Mouse (Mus musculus) MEL (cell line): ENCODE data around the gene Bicd2. TPM values are rescaled to one million over a fixed set of nuclear protein-coding genes. Genes with fewer than 3 reads are reported as not detected.

Experiments
- DNase-seq: peaks from one replicate; pipeline ENCODE4 v3.0.0; 2011; ENCODE audit warnings: low read depth, low spot score
- H3K27ac ChIP-seq: 2 replicates; pipeline ENCODE4 v1.5.1; 2012; ENCODE audit warnings: low read depth, mild to moderate bottlenecking, control low read depth, low read length, moderate library complexity; ENCODE audit not compliant: control insufficient read depth
- H3K27me3 ChIP-seq, 2 experiments: fragments of 150-350 bp in 1 of 2; sonication (generic) in 1 of 2; 2 replicates each; pipeline ENCODE4 v1.6.1; 2012; ENCODE audit warnings: low read length in 2 of 2, mild to moderate bottlenecking in 2 of 2, improper control_type of control experiment in 1 of 2, moderate library complexity in 1 of 2; ENCODE audit not compliant: insufficient read depth in 2 of 2, control insufficient read depth in 1 of 2
- H3K36me3 ChIP-seq, 2 experiments: 2 replicates each; pipeline ENCODE4 v1.6.1; 2012 to 2014; ENCODE audit warnings: low read length in 2 of 2, improper control_type of control experiment in 1 of 2, inconsistent platforms in 1 of 2, mild to moderate bottlenecking in 1 of 2; ENCODE audit not compliant: insufficient read depth in 2 of 2, control insufficient read depth in 1 of 2
- H3K4me1 ChIP-seq, 2 experiments: fragments of 150-350 bp in 1 of 2; sonication (generic) in 1 of 2; 2 replicates each; pipeline ENCODE4 v1.6.1; 2012; ENCODE audit warnings: low read length in 2 of 2, improper control_type of control experiment in 1 of 2, mild to moderate bottlenecking in 1 of 2; ENCODE audit not compliant: insufficient read depth in 2 of 2, control insufficient read depth in 1 of 2
- H3K4me3 ChIP-seq, 2 experiments: fragments of 150-350 bp in 1 of 2; sonication (generic) in 1 of 2; 2 replicates each; pipeline ENCODE4 v1.5.1; 2012; ENCODE audit warnings: low read depth in 2 of 2, low read length in 2 of 2, mild to moderate bottlenecking in 2 of 2, moderate library complexity in 2 of 2, control low read depth in 1 of 2, improper control_type of control experiment in 1 of 2; ENCODE audit not compliant: control insufficient read depth in 1 of 2, insufficient read depth in 1 of 2
- H3K79me2 ChIP-seq: 2 replicates; pipeline ENCODE4 v1.6.1; 2012; ENCODE audit warnings: mild to moderate bottlenecking, low read length, moderate library complexity; ENCODE audit not compliant: control insufficient read depth, poor library complexity, insufficient read depth
- H3K9ac ChIP-seq: 2 replicates; pipeline ENCODE4 v1.6.1; 2012; ENCODE audit warnings: low read depth, mild to moderate bottlenecking, control low read depth, low read length, moderate library complexity; ENCODE audit not compliant: control insufficient read depth, poor library complexity, severe bottlenecking
- H3K9me3 ChIP-seq: fragments of 150-350 bp; sonication (generic); replicated peaks from 2 replicates; pipeline ENCODE4 v1.6.1; 2012; ENCODE audit warnings: mild to moderate bottlenecking, low read length, improper control_type of control experiment, moderate library complexity; ENCODE audit not compliant: insufficient read depth
- BHLHE40 ChIP-seq: IDR thresholded peaks from 2 replicates; pipeline ENCODE4 v1.6.1; 2012; ENCODE audit warnings: low read depth, mild to moderate bottlenecking, inconsistent platforms, low read length, improper control_type of control experiment, borderline replicate concordance
- CHD1 ChIP-seq: IDR thresholded peaks from 2 replicates; pipeline ENCODE4 v1.6.1; 2012; ENCODE audit warnings: low read depth, mild to moderate bottlenecking, inconsistent platforms, low read length, improper control_type of control experiment
- CHD2 ChIP-seq: IDR thresholded peaks from 2 replicates; pipeline ENCODE4 v1.6.1; 2011; ENCODE audit warnings: low read length, improper control_type of control experiment
- CTCF ChIP-seq, 3 experiments: IDR thresholded peaks in 2 of 3; conservative IDR thresholded peaks in 1 of 3; 2 replicates each; pipeline ENCODE4 v1.5.1; 2011 to 2012; ENCODE audit warnings: low read length in 3 of 3, low read depth in 2 of 3, mild to moderate bottlenecking in 2 of 3, improper control_type of control experiment in 1 of 3, inconsistent platforms in 1 of 3, mixed read lengths in 1 of 3, moderate library complexity in 1 of 3; ENCODE audit not compliant: control insufficient read depth in 1 of 3, insufficient read depth in 1 of 3, poor library complexity in 1 of 3, severe bottlenecking in 1 of 3
- E2F4 ChIP-seq: IDR thresholded peaks from 2 replicates; pipeline ENCODE4 v1.6.1; 2011; ENCODE audit warnings: low read depth, low read length, improper control_type of control experiment, borderline replicate concordance
- ELF1 ChIP-seq: IDR thresholded peaks from 2 replicates; pipeline ENCODE4 v1.6.1; 2014; ENCODE audit warnings: low read depth, mild to moderate bottlenecking, inconsistent platforms, low read length, improper control_type of control experiment, moderate library complexity
- EP300 ChIP-seq, 2 experiments: IDR thresholded peaks; 2 replicates each; pipeline ENCODE4 v1.6.1; 2011; ENCODE audit warnings: improper control_type of control experiment in 2 of 2, low read length in 2 of 2, low read depth in 1 of 2, mild to moderate bottlenecking in 1 of 2
- GATA1 ChIP-seq: IDR thresholded peaks from 2 replicates; pipeline ENCODE4 v1.6.1; 2011; ENCODE audit warnings: low read depth, low read length, improper control_type of control experiment
- HCFC1 ChIP-seq: IDR thresholded peaks from 2 replicates; pipeline ENCODE4 v1.6.1; 2012; ENCODE audit warnings: low read depth, mild to moderate bottlenecking, inconsistent platforms, low read length, improper control_type of control experiment, moderate library complexity
- MAFK ChIP-seq: IDR thresholded peaks from 2 replicates; pipeline ENCODE4 v1.6.1; 2011; ENCODE audit warnings: low read depth, mild to moderate bottlenecking, low read length, improper control_type of control experiment, borderline replicate concordance
- MEF2A ChIP-seq: IDR thresholded peaks from 2 replicates; pipeline ENCODE4 v1.6.1; 2014; ENCODE audit warnings: low read depth, mild to moderate bottlenecking, inconsistent platforms, low read length, improper control_type of control experiment; ENCODE audit not compliant: poor library complexity, insufficient replicate concordance, severe bottlenecking; ENCODE audit errors: extremely low read depth
- MXI1 ChIP-seq: IDR thresholded peaks from 2 replicates; pipeline ENCODE4 v1.6.1; 2011; ENCODE audit warnings: mild to moderate bottlenecking, low read depth, low read length, improper control_type of control experiment
- MYC ChIP-seq: IDR thresholded peaks from 2 replicates; pipeline ENCODE4 v1.6.1; 2011; ENCODE audit warnings: low read depth, mild to moderate bottlenecking, low read length, improper control_type of control experiment, moderate library complexity
- NELFE ChIP-seq: IDR thresholded peaks from 2 replicates; pipeline ENCODE4 v1.6.1; 2011; ENCODE audit warnings: low read depth, low read length, improper control_type of control experiment
- NRF1 ChIP-seq: IDR thresholded peaks from 2 replicates; pipeline ENCODE4 v1.6.1; 2014; ENCODE audit warnings: low read depth, mild to moderate bottlenecking, inconsistent platforms, low read length, improper control_type of control experiment, moderate library complexity; ENCODE audit not compliant: poor library complexity, insufficient read depth, severe bottlenecking
- POLR2A ChIP-seq, 2 experiments: IDR thresholded peaks; 2 replicates each; pipeline ENCODE4 v1.6.1; 2011 to 2012; ENCODE audit warnings: low read length in 2 of 2, mild to moderate bottlenecking in 2 of 2, control low read depth in 1 of 2, improper control_type of control experiment in 1 of 2, low read depth in 1 of 2, moderate library complexity in 1 of 2; ENCODE audit not compliant: control insufficient read depth in 1 of 2, insufficient read depth in 1 of 2, poor library complexity in 1 of 2
- POLR2AphosphoS2 ChIP-seq: IDR thresholded peaks from 2 replicates; pipeline ENCODE4 v1.6.1; 2011; ENCODE audit warnings: low read length, improper control_type of control experiment
- RAD21 ChIP-seq: IDR thresholded peaks from 2 replicates; pipeline ENCODE4 v1.6.1; 2011; ENCODE audit warnings: mild to moderate bottlenecking, low read depth, low read length, improper control_type of control experiment
- RCOR1 ChIP-seq: IDR thresholded peaks from 2 replicates; pipeline ENCODE4 v1.6.1; 2012; ENCODE audit warnings: low read depth, mild to moderate bottlenecking, inconsistent platforms, low read length, improper control_type of control experiment
- SIN3A ChIP-seq: IDR thresholded peaks from 2 replicates; pipeline ENCODE4 v1.6.1; 2012; ENCODE audit warnings: low read length, improper control_type of control experiment, inconsistent platforms
- SMC3 ChIP-seq: IDR thresholded peaks from 2 replicates; pipeline ENCODE4 v1.6.1; 2011; ENCODE audit warnings: low read depth, low read length, improper control_type of control experiment
- TBP ChIP-seq: IDR thresholded peaks from 2 replicates; pipeline ENCODE4 v1.8.0; 2011; ENCODE audit warnings: low read depth, low read length, improper control_type of control experiment
- TCF12 ChIP-seq: IDR thresholded peaks from 2 replicates; pipeline ENCODE4 v1.6.1; 2014; ENCODE audit warnings: low read depth, mild to moderate bottlenecking, inconsistent platforms, low read length, improper control_type of control experiment, moderate library complexity
- UBTF ChIP-seq: IDR thresholded peaks from 2 replicates; pipeline ENCODE4 v1.6.1; 2012; ENCODE audit warnings: low read depth, mild to moderate bottlenecking, inconsistent platforms, low read length, improper control_type of control experiment, moderate library complexity, borderline replicate concordance; ENCODE audit not compliant: insufficient read depth
- USF1 ChIP-seq: IDR thresholded peaks from 2 replicates; pipeline ENCODE4 v1.6.1; 2014; ENCODE audit warnings: low read depth, mild to moderate bottlenecking, inconsistent platforms, low read length, improper control_type of control experiment, moderate library complexity
- ZC3H11A ChIP-seq: IDR thresholded peaks from 2 replicates; pipeline ENCODE4 v1.6.1; 2012; ENCODE audit warnings: low read depth, mild to moderate bottlenecking, inconsistent platforms, low read length, improper control_type of control experiment
- ZKSCAN1 ChIP-seq: IDR thresholded peaks from 2 replicates; pipeline ENCODE4 v1.6.1; 2012; ENCODE audit warnings: low read depth, mild to moderate bottlenecking, inconsistent platforms, low read length, improper control_type of control experiment, moderate library complexity
- ZMIZ1 ChIP-seq: IDR thresholded peaks from 2 replicates; pipeline ENCODE4 v1.6.1; 2012; ENCODE audit warnings: low read depth, mild to moderate bottlenecking, inconsistent platforms, low read length, improper control_type of control experiment, moderate library complexity
- ZNF384 ChIP-seq: IDR thresholded peaks from 2 replicates; pipeline ENCODE4 v1.6.1; 2012; ENCODE audit warnings: low read depth, mild to moderate bottlenecking, inconsistent platforms, low read length, improper control_type of control experiment
- polyA plus RNA-seq, 2 experiments: library from polyadenylated mRNA; stranded (reverse) in 1 of 2; unstranded in 1 of 2; fragments of >175 nt in 1 of 2; fragments of >200 nt in 1 of 2; gene quantifications; 2 replicates each; pipeline versions ENCODE4 v1.2.1 to v1.2.4; 2012; ENCODE audit warnings: low replicate concordance in 2 of 2, low read depth in 1 of 2; ENCODE audit not compliant: insufficient read length in 2 of 2, insufficient read depth in 1 of 2, missing spikeins in 1 of 2
- total RNA-seq: library from RNA; depleted of rRNA; stranded (reverse); fragments of 300-350 nt; gene quantifications from 2 replicates; pipeline ENCODE4 v1.2.3, GENCODE M21; 2012

Gene Bicd2
- total and polyA plus RNA-seq, 3 experiments, result 21.8 to 22.6 TPM; not detected in 1

DNA sequence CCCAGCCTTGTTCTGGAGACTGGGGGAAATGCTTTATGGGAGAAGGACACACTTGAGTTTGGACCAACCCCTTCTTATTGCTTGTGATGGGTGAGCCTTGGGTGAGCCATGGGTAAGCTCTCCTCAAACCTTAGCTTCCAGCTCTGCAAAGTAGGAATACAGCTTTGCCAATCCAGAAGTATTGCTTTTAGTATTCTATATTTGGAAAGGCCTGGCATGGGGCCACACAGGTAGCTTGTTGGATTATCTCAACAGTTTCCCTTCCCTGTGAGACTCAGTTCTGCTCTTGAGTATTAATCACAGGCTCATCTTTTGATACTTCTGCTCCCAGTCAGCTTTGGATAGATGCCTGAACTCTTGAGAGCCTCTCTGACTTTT lies 1.3 kb downstream of the Bicd2 start:
- Histone ChIP-seq H3K9me3 (no peaks in the 10 kb centered on the region), H3K36me3 (peaks cover 0 to 10% of the 10 kb centered on the region in 2 experiments; a peak in 2 of 4 replicates), H3K27me3 (no peaks in the 10 kb centered on the region), H3K4me3 (peak overlapping the region in 1 of 2 experiments; percentile 26; a peak in 1 of 4 replicates), H3K4me1 (peaks cover 3 to 27% of the 10 kb centered on the region in 2 experiments; a peak in 3 of 4 replicates), H3K79me2 (peaks cover 46% of the 10 kb centered on the region), H3K9ac (no peak overlapping the region), H3K27ac (no peak overlapping the region)
- DNase-seq, result no peak
- TF ChIP-seq CTCF (IDR thresholded peaks at IDR 0.05 in 2 of 3, conservative IDR thresholded peaks at IDR 0.05 in 1 of 3; ENCODE audit: control insufficient read depth in 1 of 3, insufficient read depth in 1 of 3, low read depth in 2 of 3, low read length in 3 of 3, poor library complexity in 1 of 3, severe bottlenecking in 1 of 3) (no peak), MEF2A (no peak), HCFC1 (no peak), NRF1 (no peak), GATA1 (no peak), RCOR1 (no peak), POLR2AphosphoS2 (no peak), EP300 (IDR thresholded peaks at IDR 0.05; ENCODE audit: low read depth in 1 of 2, low read length in 2 of 2) (no peak), MXI1 (no peak), ZC3H11A (no peak), POLR2A (IDR thresholded peaks at IDR 0.05; ENCODE audit: control insufficient read depth in 1 of 2, insufficient read depth in 1 of 2, low read depth in 1 of 2, low read length in 2 of 2, poor library complexity in 1 of 2) (no peak), CHD2 (no peak), ZKSCAN1 (no peak), MYC (no peak), MAFK (no peak), CHD1 (no peak), UBTF (no peak), RAD21 (no peak), SMC3 (no peak), E2F4 (no peak)

DNA sequence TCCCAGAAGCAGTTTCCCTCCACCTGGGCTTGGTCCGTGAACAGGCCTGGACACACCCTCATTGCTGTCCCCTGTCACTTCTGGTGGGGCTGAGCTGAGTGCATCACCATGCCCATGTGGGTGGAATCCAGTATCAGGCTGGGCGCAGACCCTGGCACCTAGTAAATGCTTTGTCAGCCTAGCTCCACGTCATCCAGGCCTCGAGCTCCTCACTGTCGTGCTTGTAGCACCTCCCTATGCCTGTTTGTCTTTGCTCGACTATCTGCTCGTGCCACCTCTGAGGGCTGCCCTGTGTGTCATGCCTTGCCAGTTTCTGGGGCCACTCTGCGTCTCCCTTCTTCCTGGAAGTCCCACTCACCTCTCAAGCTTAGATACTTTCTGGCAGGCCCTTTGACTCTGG lies 3.2 kb downstream of the Bicd2 start:
- no peak for DNase-seq
- Histone ChIP-seq H3K9ac (no peak overlapping the region), H3K4me3 (no peak overlapping the region), H3K9me3 (no peaks in the 10 kb centered on the region), H3K36me3 (peaks cover 0 to 19% of the 10 kb centered on the region in 2 experiments; a peak in 2 of 4 replicates), H3K27me3 (no peaks in the 10 kb centered on the region), H3K4me1 (peaks cover 16 to 42% of the 10 kb centered on the region in 2 experiments), H3K27ac (no peak overlapping the region), H3K79me2 (peaks cover 48% of the 10 kb centered on the region)
- no peak for TF ChIP-seq BHLHE40
- TF ChIP-seq ELF1, result no peak
- no peak for TF ChIP-seq RAD21
- TF ChIP-seq NELFE, result no peak
- TF ChIP-seq ZMIZ1, result no peak
- no peak for TF ChIP-seq MAFK
- no peak for TF ChIP-seq MXI1
- no peak for TF ChIP-seq ZKSCAN1
- TF ChIP-seq TCF12, result no peak
- TF ChIP-seq MYC, result no peak
- no peak for TF ChIP-seq E2F4
- no peak for TF ChIP-seq SIN3A
- no peak for TF ChIP-seq POLR2AphosphoS2
- no peak for TF ChIP-seq ZNF384
- no peak for TF ChIP-seq EP300 (IDR thresholded peaks at IDR 0.05; ENCODE audit: low read depth in 1 of 2, low read length in 2 of 2)
- no peak for TF ChIP-seq TBP
- TF ChIP-seq USF1, result no peak
- no peak for TF ChIP-seq HCFC1
